Mouse (Mus musculus): Measurements from ENCODE around the gene Sco1. TPM values are rescaled to one million over a fixed set of nuclear protein-coding genes. Genes with fewer than 3 reads are reported as not detected.
A peak's percentile ranks its signal among the peaks of the same experiment; 100 is the strongest.
"Not testable (repeated sequence)": the region's sequence is repeated elsewhere in the genome, so short reads cannot be mapped to it uniquely, and the experiment has no call there.

Sco1 gene
- polyA plus RNA-seq, 1 experiment from 2014 or later, result 22.5 TPM

GRCm38 (mm10) chr11:67081125-67081649 lies 28.7 kb downstream of the Sco1 start:
- Histone ChIP-seq H3K27ac (replicated peaks) (peak overlapping the region; percentile 60; the same call in 1 of the 2 replicates), H3K9me3 (replicated peaks) (no peaks in the 10 kb centered on the region), H3K27me3 (ENCODE audit: low read depth, poor library complexity, severe bottlenecking) (peaks cover 39% of the 10 kb centered on the region), H3K4me1 (peaks cover 37% of the 10 kb centered on the region), H3K4me3 (peak overlapping the region; percentile 23; the same call in 1 of the 2 replicates), H3K36me3 (no peaks in the 10 kb centered on the region)
- WGBS, result 7% methylated on average over 11 of the region's 11 CpGs
- peak; percentile 82 for DNase-seq (ENCODE audit: low spot score)

DNA sequence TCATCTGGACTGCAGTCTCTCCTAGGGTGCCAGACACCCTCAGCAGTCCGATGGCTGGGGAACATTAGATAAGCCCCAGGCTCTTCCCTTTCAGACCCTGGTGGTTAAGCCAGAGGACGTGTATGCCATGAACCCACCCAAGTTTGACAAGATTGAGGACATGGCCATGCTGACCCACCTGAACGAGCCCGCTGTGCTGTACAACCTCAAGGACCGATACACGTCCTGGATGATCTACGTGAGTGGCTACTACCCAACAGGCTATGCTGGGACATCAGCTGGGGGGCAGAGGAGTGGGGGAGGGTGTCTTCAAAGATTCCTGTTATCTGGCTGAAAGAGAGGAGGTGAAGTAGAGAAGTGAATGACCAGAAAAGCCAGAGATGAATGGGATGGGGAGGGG lies 29.7 kb downstream of the Sco1 start:
- no peaks in the 10 kb centered on the region for H3K36me3 ChIP-seq
- no peak for DNase-seq (ENCODE audit: low spot score)
- no peak overlapping the region for H3K4me3 ChIP-seq
- 89% methylated on average over 7 of the region's 7 CpGs for WGBS
- peaks cover 48% of the 10 kb centered on the region for H3K27me3 ChIP-seq (ENCODE audit: low read depth, poor library complexity, severe bottlenecking)
- no peaks in the 10 kb centered on the region for H3K9me3 ChIP-seq (replicated peaks)
- H3K27ac ChIP-seq (replicated peaks), result no peak overlapping the region
- H3K4me1 ChIP-seq, result peaks cover 37% of the 10 kb centered on the region

DNA sequence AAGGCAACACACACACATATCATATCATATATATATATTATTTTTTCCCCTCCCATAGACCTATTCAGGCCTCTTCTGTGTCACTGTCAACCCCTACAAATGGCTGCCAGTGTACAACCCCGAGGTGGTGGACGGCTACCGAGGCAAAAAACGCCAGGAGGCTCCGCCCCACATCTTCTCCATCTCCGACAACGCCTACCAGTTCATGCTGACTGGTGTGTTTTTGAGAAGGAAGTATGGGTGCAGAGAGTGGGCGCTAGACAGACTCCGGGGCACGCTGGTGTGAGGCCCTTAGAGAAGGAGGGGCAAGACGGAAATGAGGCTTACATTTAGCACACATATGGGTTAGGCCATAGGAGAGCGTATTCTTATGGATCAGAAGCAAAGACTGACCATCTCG lies 30.3 kb downstream of the Sco1 start:
- DNase-seq (ENCODE audit: low spot score), result no peak
- Histone ChIP-seq H3K4me3 (no peak overlapping the region), H3K27me3 (ENCODE audit: low read depth, poor library complexity, severe bottlenecking) (peaks cover 49% of the 10 kb centered on the region), H3K4me1 (peaks cover 37% of the 10 kb centered on the region), H3K27ac (replicated peaks) (no peak overlapping the region), H3K9me3 (replicated peaks) (no peaks in the 10 kb centered on the region), H3K36me3 (no peaks in the 10 kb centered on the region)
- 92% methylated on average over 13 of the region's 13 CpGs for WGBS

- DNase-seq (ENCODE audit: low spot score), result no peak
- Histone ChIP-seq H3K9me3 (replicated peaks) (no peaks in the 10 kb centered on the region), H3K4me1 (peaks cover 37% of the 10 kb centered on the region), H3K27me3 (ENCODE audit: low read depth, poor library complexity, severe bottlenecking) (peaks cover 49% of the 10 kb centered on the region), H3K27ac (replicated peaks) (no peak overlapping the region), H3K36me3 (no peaks in the 10 kb centered on the region), H3K4me3 (no peak overlapping the region)
- 77% methylated on average over 6 of the region's 6 CpGs for WGBS
These were observed 30.8 kb downstream of the Sco1 start for GRCm38 (mm10) chr11:67083239-67083638.

- H3K36me3 ChIP-seq, result no peaks in the 10 kb centered on the region
- H3K4me3 ChIP-seq, result no peak overlapping the region
- H3K27ac ChIP-seq (replicated peaks), result no peak overlapping the region
- H3K4me1 ChIP-seq, result peaks cover 36% of the 10 kb centered on the region
- 42% methylated on average over 32 of the region's 32 CpGs for WGBS
- peaks cover 49% of the 10 kb centered on the region for H3K27me3 ChIP-seq (ENCODE audit: low read depth, poor library complexity, severe bottlenecking)
- H3K9me3 ChIP-seq (replicated peaks), result no peaks in the 10 kb centered on the region
- DNase-seq (ENCODE audit: low spot score), result no peak
These were observed 31.4 kb downstream of the Sco1 start for GRCm38 (mm10) chr11:67083712-67084340.

DNA sequence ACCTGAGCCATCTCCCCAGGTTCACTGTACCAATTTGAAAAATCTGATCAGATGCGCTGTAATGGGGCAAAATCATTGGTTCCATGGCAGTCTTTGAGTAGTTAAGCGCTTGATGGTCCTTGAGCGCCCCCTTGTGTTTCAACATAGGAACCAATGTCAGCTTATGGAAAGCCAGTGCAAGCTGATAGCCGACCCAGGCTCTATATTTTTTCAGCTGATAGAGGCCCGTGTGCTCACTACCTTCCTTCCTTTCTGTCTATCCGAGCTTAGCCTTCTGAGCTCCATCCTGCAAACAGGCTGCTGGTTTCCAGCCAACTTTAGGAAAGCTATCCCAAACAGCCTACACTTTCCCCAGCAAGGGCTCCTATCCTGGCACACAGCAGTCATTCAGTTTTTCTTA lies 33.0 kb downstream of the Sco1 start:
- peak; percentile 73 for DNase-seq (ENCODE audit: low spot score)
- Histone ChIP-seq H3K9me3 (replicated peaks) (no peaks in the 10 kb centered on the region), H3K4me1 (peaks cover 19% of the 10 kb centered on the region), H3K36me3 (no peaks in the 10 kb centered on the region), H3K27me3 (ENCODE audit: low read depth, poor library complexity, severe bottlenecking) (peaks cover 49% of the 10 kb centered on the region), H3K4me3 (no peak overlapping the region), H3K27ac (replicated peaks) (no peak overlapping the region)
- WGBS, result 4% methylated on average over 6 of the region's 6 CpGs

DNA sequence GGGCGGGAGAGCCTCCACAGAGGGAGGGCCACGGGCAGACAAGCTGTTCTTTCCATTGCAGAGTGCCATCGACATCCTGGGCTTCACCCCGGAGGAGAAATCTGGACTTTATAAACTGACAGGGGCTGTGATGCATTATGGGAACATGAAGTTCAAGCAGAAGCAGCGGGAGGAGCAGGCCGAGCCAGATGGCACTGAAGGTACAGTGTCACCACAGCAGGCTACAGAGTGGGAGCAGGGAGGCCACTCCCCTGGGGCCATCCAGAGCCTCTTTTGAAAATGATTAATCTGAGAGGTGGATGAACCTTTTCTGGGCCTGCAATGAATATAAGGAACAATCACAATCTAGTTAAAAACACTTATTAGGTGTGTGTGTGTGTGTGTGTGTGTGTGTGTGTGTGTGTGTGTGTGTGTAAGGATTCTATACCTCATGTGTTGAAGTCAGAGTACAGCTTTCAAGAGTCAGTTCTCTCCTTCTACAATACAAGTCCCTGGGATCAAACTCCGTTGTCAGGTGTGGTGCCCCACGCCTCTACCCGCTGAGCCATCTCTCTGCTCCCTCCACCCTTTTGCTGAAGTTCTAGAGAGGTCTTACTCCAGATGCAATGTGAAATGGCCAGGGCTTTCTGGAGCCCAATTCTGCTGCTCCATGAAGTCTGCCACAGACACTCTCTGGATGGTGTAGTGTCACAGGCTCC lies 34.1 kb downstream of the Sco1 start:
- H3K36me3 ChIP-seq, result no peaks in the 10 kb centered on the region
- peaks cover 49% of the 10 kb centered on the region for H3K27me3 ChIP-seq (ENCODE audit: low read depth, poor library complexity, severe bottlenecking)
- no peak overlapping the region for H3K4me3 ChIP-seq
- DNase-seq (ENCODE audit: low spot score), result no peak
- H3K4me1 ChIP-seq, result peaks cover 8% of the 10 kb centered on the region
- H3K27ac ChIP-seq (replicated peaks), result no peak overlapping the region
- 69% methylated on average over 9 of the region's 9 CpGs for WGBS
- H3K9me3 ChIP-seq (replicated peaks), result no peaks in the 10 kb centered on the region

- DNase-seq (ENCODE audit: low spot score), result no peak
- Histone ChIP-seq H3K36me3 (no peaks in the 10 kb centered on the region), H3K4me1 (peaks cover 2% of the 10 kb centered on the region; the same call in 1 of the 2 replicates), H3K27me3 (ENCODE audit: low read depth, poor library complexity, severe bottlenecking) (peaks cover 46% of the 10 kb centered on the region), H3K4me3 (no peak overlapping the region), H3K27ac (replicated peaks) (no peak overlapping the region), H3K9me3 (replicated peaks) (no peaks in the 10 kb centered on the region)
- WGBS, result 88% methylated on average over 12 of the region's 12 CpGs
These were observed 34.8 kb downstream of the Sco1 start for GRCm38 (mm10) chr11:67087225-67087624.

DNA sequence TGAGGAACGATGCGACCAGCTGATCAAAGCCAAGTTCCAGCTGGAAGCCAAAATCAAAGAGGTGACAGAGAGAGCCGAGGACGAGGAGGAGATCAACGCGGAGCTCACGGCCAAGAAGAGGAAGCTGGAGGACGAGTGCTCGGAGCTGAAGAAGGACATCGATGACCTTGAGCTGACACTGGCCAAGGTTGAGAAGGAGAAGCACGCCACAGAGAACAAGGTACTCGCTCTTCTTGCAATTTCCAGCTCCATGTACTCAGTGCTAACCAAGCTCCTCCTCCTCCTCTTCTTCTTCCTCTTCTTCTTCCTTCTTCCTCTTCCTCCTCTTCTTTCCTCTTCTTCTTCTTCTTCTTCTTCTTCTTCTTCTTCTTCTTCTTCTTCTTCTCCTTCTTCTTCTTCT lies 39.9 kb downstream of the Sco1 start:
- not testable (repeated sequence) for H3K27me3 ChIP-seq (ENCODE audit: low read depth, poor library complexity, severe bottlenecking); H3K4me3 ChIP-seq; H3K36me3 ChIP-seq; H3K4me1 ChIP-seq; H3K27ac ChIP-seq (replicated peaks); DNase-seq (ENCODE audit: low spot score); H3K9me3 ChIP-seq (replicated peaks)
- WGBS, result 94% methylated on average over 12 of the region's 12 CpGs

DNA sequence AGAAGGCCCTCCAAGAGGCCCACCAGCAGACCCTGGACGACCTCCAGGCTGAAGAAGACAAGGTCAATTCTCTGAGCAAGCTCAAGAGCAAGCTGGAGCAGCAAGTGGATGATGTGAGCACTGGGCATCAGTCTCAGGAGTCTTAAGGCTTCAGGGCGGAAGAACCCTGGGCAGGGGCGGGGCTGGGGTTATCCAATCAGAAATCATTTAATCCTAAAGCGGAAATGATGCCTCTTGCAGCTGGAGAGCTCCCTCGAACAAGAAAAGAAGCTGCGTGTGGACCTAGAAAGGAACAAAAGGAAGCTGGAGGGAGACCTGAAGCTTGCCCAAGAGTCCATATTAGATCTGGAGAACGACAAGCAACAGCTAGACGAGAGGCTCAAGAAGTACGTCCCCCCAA lies 40.7 kb downstream of the Sco1 start:
- peaks cover 6% of the 10 kb centered on the region; the same call in 1 of the 2 replicates for H3K27me3 ChIP-seq (ENCODE audit: low read depth, poor library complexity, severe bottlenecking)
- H3K4me1 ChIP-seq, result no peaks in the 10 kb centered on the region
- 87% methylated on average over 9 of the region's 9 CpGs for WGBS
- H3K27ac ChIP-seq (replicated peaks), result no peak overlapping the region
- no peak for DNase-seq (ENCODE audit: low spot score)
- H3K9me3 ChIP-seq (replicated peaks), result no peaks in the 10 kb centered on the region
- no peaks in the 10 kb centered on the region for H3K36me3 ChIP-seq
- no peak overlapping the region for H3K4me3 ChIP-seq

DNA sequence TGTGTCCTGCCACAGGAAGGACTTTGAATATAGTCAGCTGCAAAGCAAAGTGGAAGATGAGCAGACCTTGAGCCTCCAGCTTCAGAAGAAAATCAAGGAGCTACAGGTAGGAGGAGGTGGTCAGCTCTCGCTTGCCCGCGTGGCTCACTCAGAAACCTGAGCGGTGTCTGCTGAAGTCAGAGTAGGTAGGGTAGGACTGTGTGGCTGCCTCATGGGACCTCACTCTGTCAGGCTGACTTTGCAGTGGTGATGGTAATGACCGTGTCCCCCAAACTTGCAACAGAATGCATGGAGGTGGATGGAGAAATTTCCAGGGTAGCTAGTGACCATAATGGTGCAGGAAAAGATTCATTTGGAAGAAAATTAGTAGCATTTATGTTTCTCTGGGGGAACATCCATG lies 41.2 kb downstream of the Sco1 start:
- Histone ChIP-seq H3K36me3 (no peaks in the 10 kb centered on the region), H3K27ac (replicated peaks) (no peak overlapping the region)
- no peak for DNase-seq (ENCODE audit: low spot score)

DNA sequence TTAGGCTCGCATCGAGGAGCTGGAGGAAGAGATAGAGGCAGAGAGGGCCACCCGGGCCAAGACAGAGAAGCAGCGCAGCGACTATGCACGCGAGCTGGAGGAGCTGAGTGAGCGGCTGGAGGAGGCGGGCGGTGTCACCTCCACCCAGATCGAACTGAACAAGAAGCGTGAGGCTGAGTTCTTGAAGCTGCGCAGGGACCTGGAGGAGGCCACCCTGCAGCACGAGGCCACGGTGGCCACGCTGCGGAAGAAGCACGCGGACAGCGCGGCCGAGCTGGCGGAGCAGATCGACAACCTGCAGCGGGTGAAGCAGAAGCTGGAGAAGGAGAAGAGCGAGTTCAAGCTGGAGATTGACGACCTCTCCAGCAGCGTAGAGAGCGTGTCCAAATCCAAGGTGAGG lies 42.0 kb downstream of the Sco1 start:
- Histone ChIP-seq H3K4me1 (no peaks in the 10 kb centered on the region), H3K36me3 (no peaks in the 10 kb centered on the region), H3K27ac (replicated peaks) (no peak overlapping the region), H3K4me3 (no peak overlapping the region), H3K27me3 (ENCODE audit: low read depth, poor library complexity, severe bottlenecking) (peaks cover 9% of the 10 kb centered on the region), H3K9me3 (replicated peaks) (no peaks in the 10 kb centered on the region)
- 78% methylated on average over 29 of the region's 29 CpGs for WGBS
- DNase-seq (ENCODE audit: low spot score), result no peak

More for the DNA sequence above, 41.2 kb downstream of the Sco1 start:
- H3K4me1 ChIP-seq, result no peaks in the 10 kb centered on the region
- 99% methylated on average over 5 of the region's 5 CpGs for WGBS
- no peaks in the 10 kb centered on the region for H3K9me3 ChIP-seq (replicated peaks)
- H3K4me3 ChIP-seq, result no peak overlapping the region
- peaks cover 6% of the 10 kb centered on the region; the same call in 1 of the 2 replicates for H3K27me3 ChIP-seq (ENCODE audit: low read depth, poor library complexity, severe bottlenecking)

- Histone ChIP-seq H3K4me1 (no peaks in the 10 kb centered on the region), H3K27ac (replicated peaks) (no peak overlapping the region), H3K9me3 (replicated peaks) (no peaks in the 10 kb centered on the region), H3K36me3 (no peaks in the 10 kb centered on the region), H3K27me3 (ENCODE audit: low read depth, poor library complexity, severe bottlenecking) (peaks cover 11% of the 10 kb centered on the region), H3K4me3 (no peak overlapping the region)
- WGBS, result 95% methylated on average over 10 of the region's 10 CpGs
- DNase-seq (ENCODE audit: low spot score), result no peak
These were observed 45.2 kb downstream of the Sco1 start for GRCm38 (mm10) chr11:67097709-67098108.
